Mouse (Mus musculus): ENCODE data around the gene Mast4.

Gene Mast4

DNA sequence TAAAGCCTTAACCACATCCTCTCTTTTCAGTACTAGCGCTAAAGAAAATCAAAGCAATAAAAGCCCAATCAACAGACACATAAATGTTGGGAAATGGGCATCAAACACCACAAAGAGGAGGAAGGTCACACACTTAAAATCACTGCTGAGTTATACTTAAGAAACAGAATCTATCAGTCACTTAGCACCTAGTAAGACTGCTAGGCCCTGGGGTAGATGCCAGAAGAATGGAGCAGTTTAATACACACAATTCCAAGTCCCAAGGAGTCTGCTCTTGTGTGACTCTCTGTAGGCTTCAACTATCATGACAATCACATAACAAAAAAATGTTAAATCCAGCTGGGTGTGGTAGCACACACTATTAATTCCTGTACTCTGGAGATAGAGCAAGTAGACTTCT, 483.0 kb downstream of the Mast4 start:
- DNase-seq, result peak; percentile 19

DNA sequence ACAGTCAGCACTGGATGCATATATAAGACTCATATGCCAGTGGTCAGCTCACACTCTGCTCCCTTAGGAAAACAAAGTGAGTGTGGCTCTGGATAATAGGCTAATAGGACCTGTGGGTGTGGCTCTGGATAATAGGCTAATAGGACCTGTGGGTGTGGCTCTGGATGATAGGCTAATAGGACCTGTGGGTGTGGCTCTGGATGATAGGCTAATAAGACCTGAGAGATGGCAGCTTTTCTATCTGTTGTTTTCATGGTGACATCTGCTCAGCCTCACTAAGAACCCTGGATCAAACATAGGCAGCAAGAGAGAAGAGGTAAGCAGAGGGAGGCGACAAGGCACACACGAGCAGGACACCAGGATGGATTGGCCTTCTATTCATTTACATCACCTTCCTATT, 483.7 kb downstream of the Mast4 start:
- DNase-seq, result no peak

DNA sequence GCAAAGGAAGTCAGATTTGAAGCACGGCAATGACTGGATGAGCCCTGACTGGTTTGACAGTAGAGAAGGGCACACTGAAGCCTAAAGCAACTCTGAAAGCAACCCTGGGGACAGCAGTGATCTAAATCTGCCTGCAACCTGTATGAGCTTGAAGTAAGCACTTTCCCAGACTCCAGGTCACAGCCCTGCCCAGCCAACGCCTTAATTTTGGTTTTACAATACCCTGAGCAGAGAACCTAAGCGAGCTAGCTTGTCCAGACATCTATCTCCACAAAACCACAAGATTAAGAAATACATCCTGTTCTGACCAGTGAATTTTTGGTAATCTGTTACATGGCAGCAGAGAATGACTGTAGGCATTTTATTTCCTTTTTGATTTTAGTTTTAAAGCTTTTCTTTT, 485.2 kb downstream of the Mast4 start:
- peak; percentile 15 for DNase-seq

DNA sequence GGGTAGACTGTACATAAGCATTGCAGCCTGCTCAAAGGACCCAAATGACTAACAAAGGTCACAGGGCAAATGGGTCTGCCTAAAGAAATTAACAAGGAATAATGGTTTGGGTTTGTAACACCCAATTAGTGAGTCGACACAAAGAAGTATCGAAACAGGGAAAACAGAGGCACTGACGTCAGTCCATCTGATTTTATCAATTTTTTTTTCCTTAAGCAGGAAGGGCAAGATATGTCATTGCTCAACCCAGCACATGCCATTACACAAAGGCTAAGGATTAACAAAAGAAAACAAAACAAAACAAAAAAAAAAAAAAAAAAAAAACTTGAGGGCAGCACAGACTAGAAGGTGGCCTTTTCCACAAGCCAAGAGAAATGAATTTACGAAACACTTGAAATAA, 487.8 kb downstream of the Mast4 start:
- DNase-seq, result peak; percentile 19

DNA sequence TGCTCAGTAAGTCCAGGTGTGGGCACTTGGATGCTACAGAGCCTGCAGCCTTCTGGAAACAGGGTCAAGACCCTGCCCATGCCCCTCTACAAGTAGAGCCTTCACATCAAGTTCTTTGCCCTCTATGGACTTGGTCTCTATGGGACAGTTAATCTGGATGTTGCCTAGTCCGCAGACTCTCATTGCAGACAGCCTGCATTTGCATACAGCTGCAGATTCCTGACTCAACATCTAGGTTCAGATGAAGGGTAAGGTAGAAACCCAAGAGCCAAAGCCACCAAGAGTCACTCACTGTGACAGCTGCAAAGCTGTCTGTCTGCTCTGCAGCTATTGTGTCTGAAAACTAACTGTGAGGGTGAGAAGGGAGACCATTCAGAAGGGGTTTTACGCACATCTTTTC, 491.6 kb downstream of the Mast4 start:
- DNase-seq, result no peak

DNA sequence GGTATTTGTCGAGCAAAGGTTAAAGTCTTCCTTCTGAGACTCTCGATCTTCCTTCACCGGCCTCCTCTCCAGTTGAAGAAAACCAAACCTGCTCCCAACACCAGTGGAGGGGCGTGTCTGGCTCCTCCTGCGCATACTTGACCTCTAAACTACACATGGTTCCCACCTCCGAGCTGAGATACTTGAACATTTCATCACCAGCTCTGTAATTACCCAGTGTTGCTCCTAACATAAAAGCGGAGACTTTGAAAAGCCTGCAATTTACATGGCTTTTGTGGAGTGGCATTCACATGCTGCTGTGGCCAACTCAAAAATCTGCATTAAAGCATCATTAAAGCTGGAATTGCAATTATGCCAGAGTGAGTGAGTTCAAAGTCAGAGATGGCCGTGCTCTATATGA, 492.1 kb downstream of the Mast4 start:
- DNase-seq, result peak; percentile 81

DNA sequence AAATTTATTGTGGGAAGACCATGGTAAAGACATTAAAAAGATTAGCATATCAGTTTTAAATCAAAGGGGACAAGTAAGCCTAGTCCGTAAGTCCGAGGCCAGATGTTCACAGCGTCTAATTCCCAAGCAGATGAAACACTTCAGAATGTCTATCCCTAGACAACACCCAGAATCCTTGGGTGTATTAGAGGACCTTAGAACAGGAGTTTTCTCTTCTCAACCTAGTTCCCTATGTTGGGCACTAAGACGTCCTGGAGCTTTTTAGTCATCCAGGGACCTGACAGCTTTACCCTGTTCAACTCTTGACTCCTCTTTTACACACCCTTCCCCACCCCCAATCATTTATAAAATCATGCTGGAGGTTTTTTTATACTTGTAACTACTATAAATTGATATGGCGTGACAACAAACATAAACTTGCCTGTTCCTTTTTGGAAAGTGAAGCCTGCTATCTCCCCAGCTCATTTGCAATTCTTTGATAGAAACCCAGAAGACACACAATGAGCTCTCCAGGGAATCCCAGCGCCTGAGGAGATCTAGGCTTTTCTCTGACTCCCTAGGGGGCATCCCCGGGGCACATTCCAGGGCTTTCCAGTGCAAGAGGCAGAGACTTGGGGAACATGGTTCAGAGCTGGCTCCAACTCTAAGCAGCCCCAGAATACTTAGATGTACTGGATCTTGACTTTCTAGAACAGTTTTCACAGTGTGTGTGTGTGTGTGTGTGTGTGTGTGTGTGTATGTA, 494.4 kb downstream of the Mast4 start:
- peak; percentile 16 for DNase-seq

DNA sequence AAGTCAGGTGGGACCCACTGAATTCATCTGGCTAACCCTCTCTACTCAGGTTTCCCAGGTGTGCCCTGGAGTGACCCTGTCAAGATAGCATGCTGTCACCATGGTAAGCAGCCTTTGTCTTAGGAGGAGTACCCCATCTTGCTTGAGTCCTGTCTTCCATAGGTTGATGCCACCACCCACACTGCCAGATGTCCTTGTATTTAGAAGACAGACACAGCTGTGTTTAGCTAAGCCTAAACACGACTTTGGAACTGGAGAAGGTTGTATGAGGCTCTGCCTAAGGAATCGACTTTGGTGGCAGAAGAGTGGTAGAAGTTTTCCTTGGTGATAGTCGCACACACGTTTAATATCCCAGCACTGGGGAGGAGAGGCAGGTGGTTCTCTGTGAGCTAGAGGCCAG, 496.9 kb downstream of the Mast4 start:
- DNase-seq, result no peak

DNA sequence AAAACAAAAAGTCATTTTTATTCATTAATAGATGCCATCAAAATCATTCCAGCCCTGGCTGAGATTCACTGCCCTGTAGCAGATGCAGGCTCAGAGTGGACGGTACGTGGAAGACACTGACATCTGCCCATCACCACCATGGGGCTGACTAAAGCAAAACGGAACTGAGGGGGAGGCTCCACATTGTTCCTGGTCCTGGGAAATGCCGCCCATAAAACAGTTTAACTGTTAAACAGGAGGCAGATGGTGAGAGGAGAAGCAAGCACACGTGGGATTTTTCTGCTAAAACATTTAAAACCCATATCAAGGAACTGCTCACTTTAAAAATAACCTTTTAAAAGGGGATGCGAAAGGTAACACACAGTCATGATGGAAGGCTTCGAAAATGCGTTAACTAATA, 499.0 kb downstream of the Mast4 start:
- DNase-seq, result no peak

DNA sequence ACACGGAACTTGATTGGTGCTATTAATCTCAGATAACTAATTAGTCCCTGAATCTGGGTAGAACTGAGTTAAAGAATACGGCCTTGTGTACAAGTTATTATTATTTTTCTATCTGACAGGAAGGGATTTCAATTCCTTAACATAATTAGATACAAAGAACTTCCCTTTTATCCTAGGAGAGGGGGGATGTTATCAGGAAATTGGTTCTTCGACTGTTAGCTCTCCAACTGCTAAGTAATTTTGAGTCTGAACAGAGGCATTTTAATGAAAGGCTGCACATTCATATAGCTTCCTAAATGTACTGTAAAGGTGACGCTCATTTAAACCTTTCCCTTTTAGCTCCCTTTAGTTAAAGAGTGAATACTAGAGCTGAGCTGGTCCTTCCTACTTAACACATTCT, 516.0 kb downstream of the Mast4 start:
- DNase-seq, result no peak

DNA sequence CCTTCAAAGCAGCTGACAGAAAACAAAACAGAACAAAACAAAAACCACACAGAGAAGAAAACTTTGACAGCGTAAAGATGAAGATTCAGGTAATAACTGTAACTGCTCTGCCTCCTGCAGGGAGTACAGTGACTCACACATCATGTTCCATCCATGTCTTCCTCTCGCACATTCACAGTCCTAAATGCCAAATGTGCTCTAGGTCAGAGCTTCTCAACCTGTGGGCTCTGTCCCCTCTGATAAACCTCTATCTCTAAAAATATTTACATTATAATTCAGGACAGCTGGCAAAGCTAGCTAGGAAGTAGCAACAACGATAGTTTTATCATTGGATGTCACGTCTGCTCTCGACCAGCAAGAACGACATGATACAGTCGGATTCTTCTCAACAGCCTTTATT, 517.6 kb downstream of the Mast4 start:
- no peak for DNase-seq

DNA sequence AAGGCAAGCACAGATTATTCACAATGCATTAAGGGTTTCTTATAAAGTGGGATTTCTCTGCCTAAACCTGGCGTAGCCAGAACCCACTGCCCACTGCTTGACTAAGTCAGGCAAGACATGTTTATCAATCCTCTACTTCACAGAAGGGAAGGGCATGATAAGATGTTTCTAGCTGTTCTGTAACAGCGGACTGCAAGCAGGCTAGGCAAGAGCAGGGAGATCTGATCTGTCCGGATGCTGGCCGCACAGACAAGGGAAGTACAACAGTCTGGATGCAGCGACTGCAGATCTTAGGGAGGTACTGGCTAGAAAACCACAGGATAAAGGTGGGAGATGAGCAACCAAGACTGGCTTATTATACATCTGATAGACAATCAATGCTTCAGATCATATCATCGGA, 519.1 kb downstream of the Mast4 start:
- DNase-seq, result no peak

DNA sequence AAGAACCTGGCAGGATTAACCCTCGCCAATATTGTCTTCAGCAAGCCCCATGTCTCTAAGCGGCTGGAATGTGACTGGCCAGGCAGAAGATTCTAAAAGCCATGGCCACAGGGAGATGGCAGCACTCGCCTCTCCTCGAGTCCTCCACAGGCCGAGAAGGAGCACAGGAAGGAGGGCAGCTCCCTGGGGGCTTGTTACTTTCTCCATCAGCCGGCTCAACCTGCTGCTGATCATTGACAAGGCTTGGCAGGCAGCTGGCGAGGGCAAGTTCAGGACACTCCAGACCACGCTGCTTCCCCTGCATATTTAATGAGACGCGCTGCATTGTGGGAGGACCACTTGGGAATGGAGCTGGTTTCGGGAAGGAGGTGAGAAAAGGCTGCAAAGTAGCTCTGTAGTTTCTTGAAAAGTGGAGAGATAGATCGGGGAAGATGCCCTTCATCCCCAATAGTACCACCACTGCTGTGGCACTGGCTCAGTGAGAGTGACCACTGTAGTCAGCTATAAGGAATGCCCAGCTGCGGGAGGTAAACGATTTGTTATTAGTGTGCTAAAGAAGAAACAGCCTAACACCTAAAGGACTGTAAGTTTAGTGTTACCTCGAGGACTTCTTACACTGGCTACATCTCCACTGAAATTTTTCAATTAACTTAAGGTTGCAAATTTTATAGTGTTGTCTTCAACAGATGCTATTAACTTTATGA, 523.0 kb downstream of the Mast4 start:
- DNase-seq, result peak; percentile 52

DNA sequence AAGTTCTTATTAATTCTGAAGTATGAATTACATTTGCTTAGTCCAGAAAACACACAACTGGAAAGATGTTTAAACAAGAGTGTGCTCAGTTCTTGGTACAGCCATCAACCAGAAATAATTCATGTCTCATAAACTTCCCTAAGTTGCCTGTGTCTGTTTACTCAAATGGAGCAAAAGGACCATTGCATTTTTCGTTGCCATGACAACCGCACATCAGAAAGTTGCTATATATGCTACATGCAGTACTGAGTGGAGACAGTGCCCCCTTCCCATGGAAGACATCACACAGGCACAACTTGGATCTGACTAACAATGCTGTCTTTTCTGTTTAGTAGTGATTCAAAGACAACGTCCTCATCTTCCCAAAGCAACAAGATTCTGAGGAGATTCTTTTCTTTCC, 527.6 kb downstream of the Mast4 start:
- DNase-seq, result no peak

DNA sequence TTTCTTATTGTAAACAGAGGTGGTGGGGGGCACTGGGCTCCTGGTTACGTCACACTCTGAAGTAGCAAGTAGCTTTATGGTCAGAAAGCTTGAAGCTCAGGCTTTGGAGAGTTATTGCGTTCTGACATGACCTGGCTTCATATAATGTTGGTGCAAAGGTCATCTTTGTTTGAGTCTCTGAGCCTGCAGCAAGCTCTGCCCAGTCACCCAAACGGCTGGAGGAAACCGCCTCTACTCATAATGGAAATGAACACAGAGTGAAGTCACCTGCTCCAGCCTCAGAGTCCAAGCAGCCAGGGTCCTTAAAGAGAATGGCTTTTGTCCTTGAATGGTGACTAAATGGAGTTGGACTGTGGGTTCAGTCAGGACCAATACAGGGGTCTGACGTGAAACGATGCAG, 529.1 kb downstream of the Mast4 start:
- DNase-seq, result no peak

DNA sequence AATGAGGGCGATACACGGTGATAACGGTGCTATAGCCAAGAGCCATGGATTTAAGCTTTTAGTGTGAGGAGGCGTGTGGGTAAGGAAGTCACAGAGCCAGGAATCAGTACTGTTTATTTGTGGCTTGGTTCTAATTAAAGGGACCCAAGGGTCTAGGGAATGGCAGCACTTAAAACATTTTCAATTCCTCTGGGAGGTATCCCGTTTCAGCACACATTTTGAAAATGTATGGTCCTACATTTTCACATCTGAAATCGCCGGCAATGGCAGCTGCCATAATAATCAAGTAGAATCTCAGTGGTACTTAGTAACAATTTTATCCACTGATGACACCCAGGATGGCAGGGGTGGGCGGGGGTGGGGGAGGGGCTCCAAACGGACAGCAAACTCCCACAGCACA, 531.1 kb downstream of the Mast4 start:
- DNase-seq, result no peak

DNA sequence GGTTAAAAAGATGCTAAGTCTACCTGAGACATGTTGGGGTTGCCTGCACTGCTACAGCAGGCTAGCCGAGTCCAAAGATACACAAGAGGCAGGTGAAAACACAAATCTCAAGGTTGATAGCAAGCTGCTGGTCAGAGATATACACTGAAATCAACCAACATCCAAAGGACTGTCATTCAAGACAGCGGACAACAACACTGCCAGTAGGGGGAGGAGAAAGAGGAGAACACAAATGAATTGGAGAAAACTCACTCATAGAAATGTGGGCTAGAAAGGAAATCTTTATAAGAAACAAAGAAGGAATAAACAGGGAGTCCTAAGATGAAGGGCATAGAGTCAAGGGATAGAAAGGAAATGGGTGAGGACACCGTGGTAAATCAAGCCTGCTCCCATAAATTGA, 542.1 kb downstream of the Mast4 start:
- no peak for DNase-seq

DNA sequence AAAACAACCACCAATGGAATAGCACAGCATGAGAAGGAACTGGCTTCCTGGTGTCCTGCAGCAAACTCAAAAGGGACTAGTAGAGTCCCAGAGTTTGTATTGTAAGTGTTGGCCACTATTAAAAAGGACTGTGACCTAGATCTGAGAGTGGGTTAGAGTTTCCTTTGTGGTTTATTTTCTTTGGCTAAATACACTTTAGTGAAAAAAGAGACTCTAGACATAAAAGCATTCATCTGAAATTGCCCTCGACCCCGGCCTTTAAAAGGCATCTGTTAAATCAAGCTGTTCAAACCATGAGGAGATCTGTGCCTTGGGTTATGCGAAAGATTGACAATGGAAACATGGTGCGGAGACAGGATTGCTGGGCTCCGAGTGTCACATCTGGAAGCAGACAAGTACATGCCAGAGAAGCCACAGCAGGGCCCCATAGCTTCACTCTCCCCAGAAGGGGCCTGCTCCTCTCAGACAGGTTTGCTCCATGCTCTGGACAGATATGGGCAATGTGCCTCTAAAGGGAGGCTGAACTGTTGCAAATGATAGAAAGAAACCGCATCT, 543.6 kb downstream of the Mast4 start:
- DNase-seq, result no peak

DNA sequence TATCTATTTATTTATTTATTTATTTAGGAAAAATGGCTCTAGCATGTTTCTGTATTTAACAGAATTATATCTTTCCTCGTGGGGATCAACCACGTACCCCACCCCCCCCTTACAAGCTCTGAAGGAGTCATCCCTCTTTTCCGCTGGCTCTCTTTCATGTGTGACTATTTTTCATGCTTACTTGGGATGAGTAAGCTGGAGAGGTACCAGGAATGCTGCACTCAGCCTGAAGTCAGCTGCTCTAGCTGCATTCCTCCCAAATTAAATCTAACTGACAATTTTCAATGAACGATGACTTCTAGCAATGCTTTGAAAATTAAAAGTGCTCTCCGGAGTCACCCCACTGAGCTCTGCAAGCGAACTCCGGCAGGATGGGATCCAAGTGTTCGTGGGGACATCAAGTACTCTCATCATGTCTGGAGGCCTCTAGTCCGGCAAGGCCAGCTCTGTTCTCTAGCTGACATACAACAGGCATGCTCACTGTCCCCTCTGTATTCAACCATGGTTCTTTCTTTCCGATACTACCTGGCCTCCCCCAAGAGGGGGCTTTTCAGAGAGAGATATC, 547.5 kb downstream of the Mast4 start:
- no peak for DNase-seq

DNA sequence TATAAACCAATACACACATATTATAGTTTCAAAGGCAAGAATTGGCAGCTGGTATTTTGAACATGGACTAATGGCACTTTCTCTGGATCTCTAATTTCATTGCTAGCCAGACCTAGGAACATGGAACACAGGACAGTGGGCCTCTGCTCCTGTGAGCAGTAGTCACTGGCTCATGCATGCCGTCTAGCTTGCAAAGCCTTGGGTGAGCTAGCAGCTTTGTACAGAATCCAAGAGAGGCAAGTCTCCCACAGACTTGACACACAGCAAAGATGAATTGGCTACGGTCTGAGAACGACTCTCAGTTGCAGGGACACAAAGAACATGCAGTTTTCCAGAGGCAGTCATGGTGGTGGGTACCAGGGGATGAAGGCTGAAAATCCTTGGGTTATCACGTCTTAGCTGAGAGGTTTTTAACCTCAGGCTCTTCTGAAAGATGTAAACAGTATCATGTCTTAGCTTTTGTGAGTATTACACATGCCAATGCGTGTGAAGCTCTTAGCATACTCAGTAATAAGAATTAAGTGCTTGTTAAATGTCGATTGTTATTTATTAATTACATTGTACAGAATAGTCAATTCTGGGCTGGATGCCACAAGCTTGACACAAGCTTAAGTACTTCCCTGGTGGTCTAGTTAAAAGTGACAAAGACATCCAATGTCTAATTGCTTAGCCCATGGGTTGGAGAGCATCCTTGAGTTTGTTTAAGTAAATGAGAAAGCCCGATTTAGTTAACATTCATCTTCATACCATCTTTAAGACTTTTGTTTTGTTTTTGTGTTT, 550.6 kb downstream of the Mast4 start:
- no peak for DNase-seq

DNA sequence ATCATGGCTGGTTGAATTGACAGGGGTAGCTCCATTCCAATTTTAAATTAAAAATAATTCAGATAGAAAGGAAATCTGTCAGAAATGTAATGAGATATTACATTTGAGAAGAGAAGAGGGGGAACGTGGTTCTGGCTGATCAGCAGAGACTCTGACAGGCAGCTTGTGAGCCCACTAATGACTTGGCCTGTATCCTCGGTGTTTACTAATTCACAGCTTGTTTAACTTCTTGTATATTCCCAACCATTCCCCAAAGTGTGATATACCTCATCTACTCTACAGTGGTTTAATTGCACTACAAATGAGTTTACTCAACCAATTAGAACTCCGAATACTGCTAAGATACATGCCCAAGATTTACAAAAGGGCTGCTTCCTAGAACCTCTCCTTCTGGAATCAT, 555.0 kb downstream of the Mast4 start:
- no peak for DNase-seq

DNA sequence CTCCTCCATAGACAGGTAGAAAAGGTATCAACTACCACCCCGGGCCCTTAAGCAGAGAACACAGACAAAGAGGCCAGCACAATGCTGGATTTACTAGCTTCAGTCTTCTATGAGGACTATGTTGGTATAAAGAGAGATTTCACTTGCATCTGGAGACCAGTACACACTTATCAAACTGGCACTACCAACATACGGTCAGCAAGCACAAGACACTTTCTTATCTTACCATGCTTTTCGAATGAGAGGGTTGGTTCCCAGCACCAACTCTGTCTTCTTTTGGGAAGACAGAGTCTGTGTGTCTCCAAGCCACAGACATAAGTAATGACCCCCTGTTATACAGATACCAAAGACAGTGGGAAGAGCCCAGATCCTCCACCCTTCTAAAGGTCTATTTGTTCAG, 555.4 kb downstream of the Mast4 start:
- DNase-seq, result no peak

DNA sequence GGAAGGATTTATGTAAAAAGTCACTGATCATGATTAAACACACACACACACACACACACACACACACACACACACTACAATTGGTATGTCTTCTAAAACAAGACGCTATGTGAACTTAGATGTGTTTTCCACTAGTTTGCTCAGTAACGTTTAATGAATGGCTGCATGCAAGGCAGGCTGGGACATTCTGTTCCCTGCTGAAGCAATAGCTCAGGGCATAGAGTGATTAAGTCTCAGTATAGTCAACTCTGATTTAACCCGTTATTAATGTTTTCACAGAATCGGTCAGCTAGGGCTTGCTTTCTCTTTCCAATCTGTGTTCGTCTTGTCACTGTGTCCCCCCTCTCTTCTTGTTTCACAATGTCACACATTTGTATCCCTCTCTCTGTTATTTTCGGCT, 558.8 kb downstream of the Mast4 start:
- no peak for DNase-seq

All from lung, postnatal 36 days (tissue).